Mouse (Mus musculus): ENCODE measurements around the gene Tmem119. TPM values are rescaled to one million over a fixed set of nuclear protein-coding genes. Genes with fewer than 3 reads are reported as not detected.
"Not testable (repeated sequence)": the region's sequence is repeated elsewhere in the genome, so short reads cannot be mapped to it uniquely, and the experiment has no call there.

Gene Tmem119
- polyA plus RNA-seq, 1 experiment from 2014 or later = 5.7 TPM

DNA sequence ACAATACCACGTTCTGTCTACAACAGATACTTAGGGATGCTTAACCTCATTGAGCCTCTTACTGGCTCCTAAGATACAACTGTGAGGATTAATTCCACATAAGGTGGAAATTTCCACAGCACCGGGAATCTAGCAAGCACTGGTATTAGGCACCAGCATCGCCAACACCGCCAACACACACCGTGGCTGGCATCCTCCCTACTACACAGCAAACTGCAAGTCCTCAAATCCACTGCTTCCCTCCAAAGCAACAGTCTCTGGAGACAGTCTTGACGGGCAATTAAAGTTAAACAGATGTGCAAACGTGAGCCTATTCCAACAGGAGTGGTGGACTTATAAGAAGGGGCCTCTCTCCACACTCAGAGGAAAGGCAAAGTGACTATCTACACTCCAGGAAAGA is 19.1 kb downstream of the Tmem119 start:
- peaks cover 6% of the 10 kb centered on the region; the same call in 1 of the 2 replicates for H3K36me3 ChIP-seq (replicated peaks)
- no peaks in the 10 kb centered on the region for H3K4me1 ChIP-seq
- 83% methylated on average over 7 of the region's 7 CpGs for WGBS
- no peak overlapping the region for H3K9ac ChIP-seq
- H3K9me3 ChIP-seq = no peaks in the 10 kb centered on the region
- H3K4me2 ChIP-seq = no peak overlapping the region
- H3K27ac ChIP-seq = no peak overlapping the region
- no peak overlapping the region for H3K4me3 ChIP-seq
- no peak for ATAC-seq (replicated peaks)
- H3K27me3 ChIP-seq (replicated peaks) = peaks cover 14% of the 10 kb centered on the region

DNA sequence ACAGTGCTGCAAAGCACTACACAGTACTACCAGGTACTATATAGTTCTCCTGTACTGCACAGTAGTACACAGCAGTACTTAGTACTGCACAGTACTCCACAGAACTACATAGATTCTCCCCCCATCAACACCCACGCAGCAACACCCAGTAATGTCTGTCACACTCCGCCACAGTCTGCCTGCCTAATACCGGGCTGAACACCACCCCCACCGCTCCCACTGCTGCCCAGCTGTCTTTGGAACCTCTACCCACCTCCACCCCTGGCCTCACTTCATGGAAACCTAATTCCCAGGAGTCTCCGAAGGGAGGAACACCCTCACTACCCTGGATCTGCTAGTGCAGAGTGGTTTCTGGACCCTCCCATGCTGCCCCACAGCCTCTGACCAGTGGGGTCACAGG is 19.6 kb downstream of the Tmem119 start:
- H3K27me3 ChIP-seq (replicated peaks) = peaks cover 14% of the 10 kb centered on the region
- WGBS = 88% methylated on average over 5 of the region's 5 CpGs
- peaks cover 11% of the 10 kb centered on the region for H3K36me3 ChIP-seq (replicated peaks)
- H3K9ac ChIP-seq = no peak overlapping the region
- H3K27ac ChIP-seq = no peak overlapping the region
- H3K4me2 ChIP-seq = no peak overlapping the region
- no peaks in the 10 kb centered on the region for H3K4me1 ChIP-seq
- H3K4me3 ChIP-seq = no peak overlapping the region
- ATAC-seq (replicated peaks) = no peak
- no peaks in the 10 kb centered on the region for H3K9me3 ChIP-seq

DNA sequence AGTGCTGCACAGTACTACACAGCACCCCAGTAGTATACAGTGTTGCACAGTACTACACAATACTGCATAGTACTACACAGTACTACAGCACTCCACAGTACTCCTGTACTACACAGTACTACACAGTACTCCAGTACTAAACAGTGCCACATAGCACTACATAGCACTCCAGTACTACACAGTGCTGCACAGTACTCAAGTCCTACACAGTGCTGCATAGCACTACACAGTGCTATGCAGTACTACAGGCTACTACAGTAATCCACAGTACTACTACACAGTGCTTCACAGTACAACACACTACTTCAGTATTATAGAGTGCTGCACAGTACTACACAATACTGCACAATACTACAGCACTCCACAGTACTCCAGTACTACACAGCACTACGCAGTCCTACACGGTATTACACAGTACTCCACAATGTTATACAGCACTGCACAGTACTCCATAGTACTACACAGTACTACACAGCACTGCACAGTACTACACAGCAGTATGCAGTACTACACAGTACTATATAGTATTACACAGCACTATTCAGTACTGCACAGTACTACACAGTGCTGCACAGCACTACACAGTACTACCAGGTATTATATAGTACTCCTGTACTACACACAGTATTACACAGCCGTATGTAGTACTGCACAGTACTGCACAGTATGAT is 20.1 kb downstream of the Tmem119 start:
- Histone ChIP-seq H3K4me2 (no peak overlapping the region), H3K9me3 (no peaks in the 10 kb centered on the region), H3K4me1 (no peaks in the 10 kb centered on the region), H3K36me3 (replicated peaks) (peaks cover 15% of the 10 kb centered on the region), H3K9ac (no peak overlapping the region), H3K27ac (no peak overlapping the region), H3K4me3 (no peak overlapping the region), H3K27me3 (replicated peaks) (peaks cover 14% of the 10 kb centered on the region)
- 96% methylated on average over 3 of the region's 3 CpGs for WGBS
- ATAC-seq (replicated peaks) = 0 out of 2 replicates have a peak, but pooled peaks have one; percentile 58

DNA sequence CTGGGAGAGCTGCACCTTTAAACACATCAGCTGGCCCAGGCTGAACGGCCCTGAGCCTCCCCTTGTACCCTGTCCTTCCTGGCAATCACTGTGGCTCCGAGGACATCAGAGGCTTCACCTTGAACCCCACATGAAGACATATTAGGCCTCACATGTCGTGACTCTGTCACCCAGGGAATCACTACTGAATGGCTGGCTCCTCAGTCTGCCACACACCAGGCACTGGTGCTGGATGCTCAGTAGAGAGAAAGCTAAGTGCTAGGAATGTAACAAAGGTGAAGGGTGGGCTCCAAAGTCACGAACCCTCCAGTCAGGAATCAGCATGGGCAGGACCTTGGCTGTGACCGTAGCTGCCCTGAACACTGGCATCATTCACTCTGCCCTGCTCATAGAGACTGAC is 20.7 kb downstream of the Tmem119 start:
- H3K4me2 ChIP-seq = no peak overlapping the region
- H3K27me3 ChIP-seq (replicated peaks) = peaks cover 11% of the 10 kb centered on the region
- WGBS = 82% methylated on average over 5 of the region's 5 CpGs
- peaks cover 21% of the 10 kb centered on the region for H3K36me3 ChIP-seq (replicated peaks)
- no peak overlapping the region for H3K4me3 ChIP-seq
- no peaks in the 10 kb centered on the region for H3K4me1 ChIP-seq
- no peak overlapping the region for H3K9ac ChIP-seq
- no peaks in the 10 kb centered on the region for H3K9me3 ChIP-seq
- no peak overlapping the region for H3K27ac ChIP-seq
- no peak for ATAC-seq (replicated peaks)

DNA sequence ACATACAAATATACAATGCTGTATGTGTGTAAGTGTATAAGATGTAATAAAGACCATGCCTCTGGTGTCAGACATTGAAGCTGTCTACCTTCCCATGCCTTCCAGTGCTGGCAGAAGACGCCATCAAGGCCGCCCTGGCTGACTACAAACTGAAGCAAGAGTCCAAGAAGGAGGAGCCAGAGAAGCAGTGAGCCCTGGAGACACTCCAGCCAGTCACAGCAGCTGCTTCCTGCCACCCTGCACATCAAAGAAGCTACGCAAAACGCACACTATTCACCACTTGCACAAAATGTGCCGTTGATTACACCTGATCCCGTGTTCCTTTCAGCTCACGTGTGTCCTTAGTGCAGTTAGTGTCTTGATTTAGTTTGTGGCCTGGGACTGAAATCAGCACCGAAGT is 22.6 kb downstream of the Tmem119 start:
- WGBS = 94% methylated on average over 8 of the region's 8 CpGs
- Histone ChIP-seq H3K36me3 (replicated peaks) (peaks cover 22% of the 10 kb centered on the region), H3K4me1 (peaks cover 11% of the 10 kb centered on the region)
- H3K27ac ChIP-seq; H3K4me2 ChIP-seq; H3K9me3 ChIP-seq; H3K4me3 ChIP-seq; H3K9ac ChIP-seq; H3K27me3 ChIP-seq (replicated peaks); ATAC-seq (replicated peaks): not testable (repeated sequence)

DNA sequence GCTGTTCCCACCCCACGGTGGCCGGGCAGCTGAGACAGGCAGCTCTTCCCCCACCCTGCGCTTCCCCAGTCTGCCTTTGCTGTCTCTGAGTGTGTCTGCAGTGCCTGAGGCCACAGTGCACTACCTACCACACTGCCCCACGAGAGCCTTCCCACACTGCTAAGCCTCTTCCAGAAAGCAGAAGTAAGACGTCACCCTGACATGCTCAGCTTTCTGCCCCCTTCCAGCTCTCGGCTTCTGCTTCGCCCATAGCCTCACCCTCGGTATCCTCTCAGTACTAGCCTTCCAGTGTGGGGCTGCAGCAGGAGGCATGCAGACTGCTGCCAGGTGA is 23.5 kb downstream of the Tmem119 start:
- Histone ChIP-seq H3K27me3 (replicated peaks) (no peaks in the 10 kb centered on the region), H3K36me3 (replicated peaks) (peaks cover 22% of the 10 kb centered on the region), H3K9ac (no peak overlapping the region), H3K27ac (no peak overlapping the region), H3K4me1 (peaks cover 11% of the 10 kb centered on the region), H3K4me3 (no peak overlapping the region), H3K9me3 (no peaks in the 10 kb centered on the region), H3K4me2 (no peak overlapping the region)
- WGBS = 84% methylated on average over 8 of the region's 8 CpGs
- no peak for ATAC-seq (replicated peaks)

DNA sequence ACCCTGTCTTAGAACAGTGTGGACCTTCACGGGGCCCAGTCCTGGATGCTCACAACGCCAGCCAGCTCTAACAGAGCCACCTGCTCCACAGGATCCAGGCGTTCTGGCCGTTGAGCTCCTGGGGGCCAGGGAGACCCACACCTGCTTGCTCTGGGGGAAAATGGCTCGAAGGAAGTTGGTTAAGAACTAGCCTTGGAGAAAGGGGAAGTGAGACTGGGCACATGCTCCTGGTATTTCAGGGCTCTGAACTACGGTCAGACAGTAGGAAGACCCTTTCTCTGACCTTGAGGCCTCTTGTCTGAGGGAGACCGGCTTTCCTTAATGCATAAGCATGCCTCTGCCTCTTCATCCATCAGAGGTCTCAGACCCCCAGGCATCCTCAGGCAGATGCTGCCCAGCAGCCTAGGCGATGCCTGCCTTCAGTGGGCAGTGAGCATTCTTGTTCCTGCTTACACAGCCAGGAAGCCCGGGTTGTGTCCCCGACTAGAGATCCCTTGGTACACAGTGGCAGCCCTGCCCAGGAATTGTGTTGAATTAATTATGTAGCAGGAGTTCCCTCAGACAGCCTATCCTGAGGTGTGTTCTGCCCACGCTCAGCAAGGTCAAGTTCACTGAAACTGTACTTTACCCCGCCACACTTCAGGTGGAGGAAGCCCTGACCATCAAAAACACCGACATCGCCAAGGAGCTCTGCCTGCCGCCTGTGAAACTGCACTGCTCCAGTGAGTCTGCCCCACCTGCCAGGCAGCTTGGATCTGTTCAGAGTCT is 24.0 kb downstream of the Tmem119 start:
- Histone ChIP-seq H3K4me1 (peaks cover 11% of the 10 kb centered on the region), H3K27me3 (replicated peaks) (no peaks in the 10 kb centered on the region), H3K36me3 (replicated peaks) (peaks cover 22% of the 10 kb centered on the region), H3K4me2 (no peak overlapping the region), H3K9ac (no peak overlapping the region), H3K4me3 (no peak overlapping the region), H3K27ac (no peak overlapping the region), H3K9me3 (no peaks in the 10 kb centered on the region)
- ATAC-seq (replicated peaks) = no peak
- 92% methylated on average over 15 of the region's 15 CpGs for WGBS

DNA sequence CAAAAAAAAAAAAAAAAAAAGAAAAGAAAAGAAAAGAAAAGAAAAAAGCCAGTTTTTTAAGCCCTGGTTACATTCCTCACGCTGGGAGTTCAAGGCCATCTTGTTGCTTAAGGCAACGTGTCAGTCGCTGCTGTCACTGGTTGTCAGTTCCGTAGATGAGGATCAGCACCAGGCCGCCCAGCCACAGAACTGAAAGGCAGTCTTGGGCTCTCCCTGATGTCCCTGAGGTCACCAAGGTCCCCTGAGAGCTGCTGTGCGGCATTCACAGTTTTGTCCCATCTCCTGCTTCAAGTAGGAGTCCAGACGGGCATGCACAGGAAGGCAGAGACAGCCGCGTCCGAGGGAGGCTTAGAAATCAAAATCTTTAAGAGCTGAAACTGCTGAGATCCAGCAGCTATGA is 24.7 kb downstream of the Tmem119 start:
- H3K27ac ChIP-seq = no peak overlapping the region
- no peaks in the 10 kb centered on the region for H3K27me3 ChIP-seq (replicated peaks)
- 92% methylated on average over 10 of the region's 10 CpGs for WGBS
- no peak overlapping the region for H3K4me3 ChIP-seq
- peaks cover 13% of the 10 kb centered on the region for H3K4me1 ChIP-seq
- H3K9me3 ChIP-seq = no peaks in the 10 kb centered on the region
- H3K4me2 ChIP-seq = no peak overlapping the region
- H3K9ac ChIP-seq = no peak overlapping the region
- H3K36me3 ChIP-seq (replicated peaks) = peaks cover 22% of the 10 kb centered on the region
- ATAC-seq (replicated peaks) = no peak

DNA sequence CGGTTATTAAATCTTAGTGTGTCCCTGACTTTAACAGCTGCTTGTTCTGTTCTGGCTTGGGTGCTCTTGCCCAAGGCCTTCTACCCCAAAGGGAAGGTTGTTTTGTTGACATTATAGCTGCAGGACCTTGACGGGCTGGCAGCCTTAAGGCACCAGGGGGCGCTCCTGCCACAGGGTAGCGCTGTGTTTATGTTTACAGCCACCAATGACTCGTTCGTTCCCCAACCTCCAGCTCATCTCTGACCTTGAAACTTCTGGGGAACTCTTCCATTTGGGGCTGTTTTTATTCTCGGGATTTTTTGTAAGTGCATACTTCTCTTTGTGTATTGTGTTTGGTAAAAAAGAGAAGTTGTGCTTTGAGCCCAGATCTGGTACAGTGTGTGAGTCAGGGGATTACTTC is 26.7 kb downstream of the Tmem119 start:
- H3K36me3 ChIP-seq (replicated peaks) = peaks cover 22% of the 10 kb centered on the region
- H3K4me2 ChIP-seq = peak overlapping the region; percentile 78
- WGBS = under 1% methylated on average over 7 of the region's 7 CpGs
- no peaks in the 10 kb centered on the region for H3K9me3 ChIP-seq
- peaks cover 32% of the 10 kb centered on the region for H3K4me1 ChIP-seq
- H3K4me3 ChIP-seq = peak overlapping the region; percentile 97
- H3K27ac ChIP-seq = no peak overlapping the region
- no peak for ATAC-seq (replicated peaks)
- no peak overlapping the region for H3K9ac ChIP-seq
- H3K27me3 ChIP-seq (replicated peaks) = no peaks in the 10 kb centered on the region

DNA sequence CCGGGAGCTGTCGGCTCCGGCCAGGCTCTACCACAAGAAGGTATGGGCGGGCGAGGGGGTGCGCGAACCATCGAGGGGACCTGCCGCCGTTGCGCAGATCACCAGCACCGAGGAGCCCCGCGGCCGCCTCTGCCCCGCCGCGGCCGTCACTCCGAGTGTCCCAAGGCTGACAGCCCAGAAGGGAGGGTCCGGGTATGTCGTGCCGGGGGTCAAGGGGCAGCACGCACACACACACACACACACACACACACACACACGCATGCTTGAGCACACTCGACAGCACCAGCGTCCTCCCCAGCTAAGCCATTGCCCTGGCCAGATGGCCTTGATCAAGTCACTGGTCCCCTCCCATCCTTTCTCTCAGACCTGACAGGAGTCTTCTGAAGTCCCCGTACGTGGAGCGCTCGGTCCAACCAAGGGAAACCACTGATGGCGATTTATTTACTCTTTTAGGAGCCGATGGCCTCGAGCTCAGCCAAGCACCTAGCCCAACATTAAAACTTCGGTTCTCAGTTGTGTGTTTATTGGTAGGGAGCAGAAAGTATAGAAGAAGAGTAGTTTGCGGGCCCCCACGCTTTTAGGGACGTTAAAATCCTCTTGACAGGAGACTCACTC is 27.3 kb downstream of the Tmem119 start:
- no peak; the same call in 1 of the 2 replicates for ATAC-seq (replicated peaks)
- Histone ChIP-seq H3K4me2 (peak overlapping the region; percentile 78), H3K4me1 (peaks cover 32% of the 10 kb centered on the region), H3K27ac (peak overlapping the region; percentile 99), H3K9me3 (no peaks in the 10 kb centered on the region), H3K9ac (peak overlapping the region; percentile 95), H3K27me3 (replicated peaks) (no peaks in the 10 kb centered on the region), H3K36me3 (replicated peaks) (peaks cover 22% of the 10 kb centered on the region), H3K4me3 (peak overlapping the region; percentile 97)
- 2% methylated on average over 31 of the region's 38 CpGs for WGBS

DNA sequence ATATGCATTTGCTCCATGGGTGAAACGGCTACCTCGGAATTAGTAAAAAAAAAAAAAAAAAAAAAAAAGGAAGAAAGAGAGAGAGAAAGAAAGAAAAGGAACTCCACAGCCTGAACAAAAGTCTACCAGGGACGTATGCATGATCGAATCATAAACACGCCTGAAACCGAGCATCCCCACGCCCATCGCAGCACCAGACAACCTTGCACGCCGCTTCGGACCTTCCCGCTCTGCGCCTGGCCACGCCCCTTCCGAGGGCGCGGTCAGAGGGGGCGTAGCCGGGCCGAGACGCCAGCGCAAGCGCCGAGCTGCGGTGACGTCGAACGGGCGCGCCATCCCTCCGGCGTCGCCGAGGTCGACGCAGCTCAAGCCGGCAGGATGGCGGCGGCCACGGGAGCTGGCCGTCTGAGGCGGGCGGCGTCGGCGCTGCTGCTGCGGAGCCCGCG is 27.8 kb downstream of the Tmem119 start, which contains the start of the genes Sart3 and Iscu:
TSS of gene Sart3 (minus strand) at position 61 of the 446 bp plus-strand sequence.
TSS of gene Iscu (plus strand) at position 299 of the 446 bp plus-strand sequence.
- Histone ChIP-seq H3K27ac (peak within 1 kb of the TSS; percentile 99), H3K4me1 (peaks cover 32% of the 10 kb centered on the region), H3K9me3 (no peaks in the 10 kb centered on the region), H3K36me3 (replicated peaks) (peaks cover 22% of the 10 kb centered on the region), H3K4me2 (peak within 1 kb of the TSS; percentile 78), H3K27me3 (replicated peaks) (no peaks in the 10 kb centered on the region), H3K4me3 (peak within 1 kb of the TSS; percentile 97), H3K9ac (peak within 1 kb of the TSS; percentile 95)
- WGBS = under 1% methylated on average over 49 of the region's 49 CpGs
- peak; percentile 90 for ATAC-seq (replicated peaks)

Measured in midbrain, embryonic 15.5 days (tissue).